Mouse (Mus musculus) brain, adult 2 months (tissue): ENCODE results near the gene Srprb.
A peak's percentile ranks its signal among the peaks of the same experiment; 100 is the strongest.

Experiments
- DNase-seq: peaks from one replicate; pipeline ENCODE4 v3.0.0; 2011; ENCODE audit warnings: low read depth, low spot score

Srprb gene

GRCm38 (mm10) chr9:103146703-103147102 lies 55.2 kb downstream of the Srprb start:
- DNase-seq = peak; percentile 83

GRCm38 (mm10) chr9:103146257-103146656 lies 55.7 kb downstream of the Srprb start:
- peak; percentile 36 for DNase-seq

DNA sequence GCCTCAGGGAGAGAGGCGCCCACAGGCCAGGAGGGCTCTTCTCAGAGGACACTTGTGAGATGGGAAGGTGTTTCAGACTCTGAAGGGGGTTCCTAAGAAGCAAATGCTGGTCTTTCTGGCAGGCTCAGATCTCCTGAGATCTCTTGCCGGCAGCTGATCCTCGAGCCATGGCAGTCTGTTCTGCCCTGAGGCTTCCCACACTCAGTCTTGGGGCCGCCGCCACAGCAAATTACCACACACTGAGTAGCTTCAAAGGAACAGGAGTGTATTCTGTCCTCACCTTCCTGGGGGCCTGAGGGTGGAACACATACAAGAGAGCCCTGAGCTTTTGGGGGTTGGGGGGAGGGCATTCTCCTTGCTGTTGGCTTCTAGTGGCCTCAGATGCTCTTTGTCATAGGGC lies 56.6 kb downstream of the Srprb start:
- DNase-seq = peak; percentile 49

GRCm38 (mm10) chr9:103143881-103144280 lies 58.1 kb downstream of the Srprb start:
- DNase-seq = no peak

DNA sequence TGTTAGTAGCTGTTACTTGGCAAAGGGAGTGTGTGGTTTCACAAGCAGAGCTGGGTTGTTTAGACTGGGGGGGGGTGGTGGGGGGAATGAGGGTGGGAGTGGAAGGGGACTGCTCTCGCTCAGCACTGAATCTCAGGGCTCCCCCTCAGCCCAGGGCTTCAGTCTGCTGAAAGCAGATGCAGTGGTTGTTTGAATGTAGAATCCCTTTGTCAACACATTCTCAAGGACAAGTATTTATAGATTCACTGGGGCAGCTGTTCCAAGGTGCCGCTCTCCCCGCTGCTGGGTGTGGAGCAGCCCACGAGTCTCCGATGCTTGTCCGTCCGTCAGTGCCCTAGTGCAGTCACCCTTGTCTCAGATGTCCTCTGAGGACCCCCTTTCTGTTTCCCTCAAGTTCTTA lies 60.7 kb downstream of the Srprb start:
- peak; percentile 59 for DNase-seq

DNA sequence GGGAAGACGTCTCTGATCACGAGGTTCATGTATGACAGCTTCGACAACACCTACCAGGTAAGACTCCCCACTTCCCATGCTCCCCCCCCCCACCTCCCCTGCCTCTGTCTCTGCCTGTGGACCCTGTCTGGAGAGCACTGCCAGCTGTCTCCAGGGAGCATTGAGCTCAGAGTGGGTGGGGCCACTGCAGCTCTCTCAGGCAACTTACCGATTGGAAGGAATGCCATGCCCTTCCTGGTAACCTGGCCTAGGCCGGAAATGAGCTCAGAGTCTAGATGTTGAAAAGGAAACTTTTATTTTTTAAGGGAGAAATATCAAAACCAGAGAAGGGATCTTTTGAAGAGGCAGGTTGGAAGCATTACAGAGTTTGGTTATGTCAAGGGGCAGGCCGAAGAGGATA lies 61.6 kb downstream of the Srprb start:
- DNase-seq = no peak

- DNase-seq = no peak
Observed at GRCm38 (mm10) chr9:103139481-103139880, 62.5 kb downstream of the Srprb start.
